Comparison of ENCODE assay signal across 8 mouse cellular contexts in genomic region chr7:44814952-44815553, GRCm38 (mm10). TPM values are rescaled to one million over a fixed set of nuclear protein-coding genes. Genes with fewer than 3 reads are reported as not detected.
DNase-seq lines count a peak whose midpoint lies in the region; ATAC-seq and TF ChIP-seq lines count a peak whose summit lies in the region.

No protein-coding gene starts in this region.

- H3K27me3 ChIP-seq in heart, embryonic 16.5 days (ENCODE audit: control insufficient read depth, insufficient read depth, low read length): no peaks in the 10 kb centered on the region
- no peaks in the 10 kb centered on the region for H3K27me3 ChIP-seq in liver, adult 2 months (ENCODE audit: control insufficient read depth, insufficient read depth, low read length)
- no peaks in the 10 kb centered on the region for H3K27me3 ChIP-seq in stomach, embryonic 16.5 days (ENCODE audit: control insufficient read depth, insufficient read depth, low read length)

- peak overlapping the region; percentile 77 for H3K4me2 ChIP-seq in heart, embryonic 16.5 days (ENCODE audit: low read depth, low read length)
- peak overlapping the region; percentile 89 for H3K4me2 ChIP-seq in stomach, embryonic 16.5 days (ENCODE audit: low read depth, low read length)

- H3K79me2 ChIP-seq in liver, adult 2 months (ENCODE audit: control insufficient read depth, insufficient read depth, low read length): peaks cover 3% of the 10 kb centered on the region; the same call in 1 of the 2 replicates

- H3K9me3 ChIP-seq in heart, embryonic 16.5 days (replicated peaks; ENCODE audit: control insufficient read depth, low read length): no peaks in the 10 kb centered on the region
- H3K9me3 ChIP-seq in stomach, embryonic 16.5 days (replicated peaks; ENCODE audit: control insufficient read depth, low read length): no peaks in the 10 kb centered on the region

- H3K4me1 ChIP-seq in heart, embryonic 16.5 days (ENCODE audit: control insufficient read depth, insufficient read depth, low read length): peaks cover 34% of the 10 kb centered on the region
- H3K4me1 ChIP-seq in liver, adult 2 months (ENCODE audit: control insufficient read depth, insufficient read depth, low read length): peaks cover 31% of the 10 kb centered on the region
- peaks cover 32% of the 10 kb centered on the region for H3K4me1 ChIP-seq in stomach, embryonic 16.5 days (ENCODE audit: control insufficient read depth, insufficient read depth, low read length)

- peak overlapping the region; percentile 96 for H3K27ac ChIP-seq in heart, embryonic 16.5 days (ENCODE audit: low read length)
- H3K27ac ChIP-seq in liver, adult 2 months (replicated peaks; ENCODE audit: insufficient read depth, low read depth, low read length): peak overlapping the region; percentile 93
- H3K27ac ChIP-seq in stomach, embryonic 16.5 days (ENCODE audit: low read length): peak overlapping the region; percentile 98

- 30% methylated on average over 14 of the region's 14 CpGs for WGBS in heart, embryonic 16.5 days
- 21% methylated on average over 14 of the region's 14 CpGs for WGBS in liver, adult 2 months
- WGBS in stomach, embryonic 16.5 days: 32% methylated on average over 14 of the region's 14 CpGs

- TF ChIP-seq CTCF in liver, adult 2 months (IDR thresholded peaks at IDR 0.05; ENCODE audit: low read depth, low read length): no peak

- intact Hi-C loops in gastrocnemius, postnatal 14 days (cut with DNase I; ENCODE audit: low total_unique reads): loop anchor here (10.0 kb wide), 1 partner anchor 50 kb away; no protein-coding TSS in a partner anchor

- no peak for ATAC-seq in heart, embryonic 16.5 days (replicated peaks; ENCODE audit: extremely low read depth, insufficient read depth, low FRiP score)
- ATAC-seq in stomach, embryonic 16.5 days (ENCODE audit: insufficient read depth, low FRiP score): no peak

- peak; percentile 7 to 34 for DNase-seq in adrenal gland, adult 18-20 months (ENCODE audit: low spot score in 2 of 2)
- DNase-seq in adrenal gland, postnatal 10 days: no peak
- DNase-seq in right cerebral cortex, postnatal 10 days (ENCODE audit: low spot score in 2 of 2): peak; percentile 44 to 51
- no peak for DNase-seq in right cerebral cortex, postnatal 14 days
- no peak for DNase-seq in liver, adult 2 months (ENCODE audit: extremely low read depth, low read depth, low spot score)
- no peak for DNase-seq in gastrocnemius, postnatal 14 days

- H3K4me3 ChIP-seq in heart, embryonic 16.5 days (ENCODE audit: low read length): peak overlapping the region; percentile 80
- H3K4me3 ChIP-seq in liver, adult 2 months (ENCODE audit: insufficient read depth, low read depth, low read length): peak overlapping the region; percentile 87
- peak overlapping the region; percentile 85 for H3K4me3 ChIP-seq in stomach, embryonic 16.5 days (replicated peaks; ENCODE audit: low read length)

- TF ChIP-seq POLR2A in liver, adult 2 months (IDR thresholded peaks at IDR 0.05; ENCODE audit: extremely low read depth, insufficient read depth, low read length): no peak

- peaks cover 9% of the 10 kb centered on the region for H3K36me3 ChIP-seq in heart, embryonic 16.5 days (ENCODE audit: control insufficient read depth, insufficient read depth)
- peaks cover 22% of the 10 kb centered on the region for H3K36me3 ChIP-seq in liver, adult 2 months (ENCODE audit: control insufficient read depth, insufficient read depth, low read length)
- H3K36me3 ChIP-seq in stomach, embryonic 16.5 days (ENCODE audit: control insufficient read depth, insufficient read depth, low read length): 0 out of 2 replicates have a peak, but pooled peaks cover 3% of the 10 kb centered on the region

- H3K9ac ChIP-seq in heart, embryonic 16.5 days (ENCODE audit: low read length): peak overlapping the region; percentile 60
- peak overlapping the region; percentile 69 for H3K9ac ChIP-seq in liver, adult 2 months (ENCODE audit: low read depth, low read length)
- H3K9ac ChIP-seq in stomach, embryonic 16.5 days (ENCODE audit: low read length): peak overlapping the region; percentile 95

RNA-seq across cellular contexts. Expression of gene Nup62, which starts 0.8 kb away (rescaled TPM):
- 10 to 100 TPM; 48.5 to 52.7 TPM for total RNA-seq in adrenal gland, adult 18-20 months (2021)
- total RNA-seq in adrenal gland, postnatal 10 days (2021): 10 to 100 TPM; 44.3 to 47.1 TPM
- 79.2 and 81.5 TPM in 2 replicates for polyA plus RNA-seq in heart, embryonic 16.5 days (2015; fragmentation: Nextera tagmentation; extraction: Ambion mirVana)
- total RNA-seq in liver, adult 2 months (2014; rRNA removed): 4.0 and 5.4 TPM in 2 replicates
- 20.4 and 20.6 TPM in 2 replicates for polyA plus RNA-seq in liver, adult 2 months (2012; rRNA removed)
- polyA plus RNA-seq in stomach, embryonic 16.5 days (2015; fragmentation: Nextera tagmentation; extraction: Ambion mirVana): 73.8 and 83.1 TPM in 2 replicates
- total RNA-seq in gastrocnemius, postnatal 14 days (2021): 10 to 100 TPM; 21.2 to 28.1 TPM

RNA-seq across cellular contexts. Expression of gene Il4i1, which starts 1.1 kb away (rescaled TPM):
- total RNA-seq in adrenal gland, adult 18-20 months (2021): 1 to 10 TPM; 1.6 to 2.6 TPM
- total RNA-seq in adrenal gland, postnatal 10 days (2021): 1 to 10 TPM; 5.2 TPM
- 2.4 and 4.6 TPM in 2 replicates for polyA plus RNA-seq in heart, embryonic 16.5 days (2015; fragmentation: Nextera tagmentation; extraction: Ambion mirVana)
- 0.60 and 0.65 TPM in 2 replicates for total RNA-seq in liver, adult 2 months (2014; rRNA removed)
- polyA plus RNA-seq in liver, adult 2 months (2012; rRNA removed): 0.85 and 1.7 TPM in 2 replicates
- 0.88 and 1.3 TPM in 2 replicates for polyA plus RNA-seq in stomach, embryonic 16.5 days (2015; fragmentation: Nextera tagmentation; extraction: Ambion mirVana)
- 1 to 10 TPM; 2.3 to 2.6 TPM for total RNA-seq in gastrocnemius, postnatal 14 days (2021)

RNA-seq across cellular contexts. Expression of gene Atf5, which starts 1.4 kb away (rescaled TPM):
- total RNA-seq in adrenal gland, adult 18-20 months (2021): 100 to 1,000 TPM; 136 to 217 TPM
- total RNA-seq in adrenal gland, postnatal 10 days (2021): 100 to 1,000 TPM; 144 to 202 TPM
- polyA plus RNA-seq in heart, embryonic 16.5 days (2015; fragmentation: Nextera tagmentation; extraction: Ambion mirVana): 2.3 and 2.4 TPM in 2 replicates
- total RNA-seq in liver, adult 2 months (2014; rRNA removed): 22.9 and 43.9 TPM in 2 replicates
- 727 and 964 TPM in 2 replicates for polyA plus RNA-seq in liver, adult 2 months (2012; rRNA removed)
- polyA plus RNA-seq in stomach, embryonic 16.5 days (2015; fragmentation: Nextera tagmentation; extraction: Ambion mirVana): 3.8 and 4.6 TPM in 2 replicates
- total RNA-seq in gastrocnemius, postnatal 14 days (2021): 10 to 100 TPM; 54.5 to 62.2 TPM

RNA-seq across cellular contexts. Expression of gene Akt1s1, which starts 33.7 kb away (rescaled TPM):
- total RNA-seq in adrenal gland, adult 18-20 months (2021): 100 to 1,000 TPM in 1 of 2 experiments, 10 to 100 TPM in 1; 86.3 to 128 TPM
- total RNA-seq in adrenal gland, postnatal 10 days (2021): 100 to 1,000 TPM in 1 of 2 experiments, 10 to 100 TPM in 1; 92.4 to 109 TPM
- 103 and 104 TPM in 2 replicates for polyA plus RNA-seq in heart, embryonic 16.5 days (2015; fragmentation: Nextera tagmentation; extraction: Ambion mirVana)
- 23.9 and 35.4 TPM in 2 replicates for total RNA-seq in liver, adult 2 months (2014; rRNA removed)
- 93.9 and 106 TPM in 2 replicates for polyA plus RNA-seq in liver, adult 2 months (2012; rRNA removed)
- polyA plus RNA-seq in stomach, embryonic 16.5 days (2015; fragmentation: Nextera tagmentation; extraction: Ambion mirVana): 73.5 and 83.1 TPM in 2 replicates
- 10 to 100 TPM; 85.9 to 86.7 TPM for total RNA-seq in gastrocnemius, postnatal 14 days (2021)

RNA-seq across cellular contexts. Expression of gene Tbc1d17, which starts 33.8 kb away (rescaled TPM):
- total RNA-seq in adrenal gland, adult 18-20 months (2021): 10 to 100 TPM; 48.1 to 60.2 TPM
- total RNA-seq in adrenal gland, postnatal 10 days (2021): 10 to 100 TPM; 61.9 to 73.1 TPM
- polyA plus RNA-seq in heart, embryonic 16.5 days (2015; fragmentation: Nextera tagmentation; extraction: Ambion mirVana): 60.5 and 62.3 TPM in 2 replicates
- 20.2 and 31.5 TPM in 2 replicates for total RNA-seq in liver, adult 2 months (2014; rRNA removed)
- 81.1 and 91.6 TPM in 2 replicates for polyA plus RNA-seq in liver, adult 2 months (2012; rRNA removed)
- polyA plus RNA-seq in stomach, embryonic 16.5 days (2015; fragmentation: Nextera tagmentation; extraction: Ambion mirVana): 71.7 and 74.1 TPM in 2 replicates
- 10 to 100 TPM; 28.2 to 38.9 TPM for total RNA-seq in gastrocnemius, postnatal 14 days (2021)

Comparison
In these comparisons a context has a peak if more than half of its experiments do, and no peak if none do; other contexts are left out.
1. DNase-seq: peak in adrenal gland, adult 18-20 months (2 of 2) and right cerebral cortex, postnatal 10 days (2 of 2); none in adrenal gland, postnatal 10 days (single experiment), right cerebral cortex, postnatal 14 days (single experiment), liver, adult 2 months (single experiment) and gastrocnemius, postnatal 14 days (single experiment).
2. Peak in every context shown above with its lines, with median percentiles within 50 percentile points of each other: H3K27ac ChIP-seq, H3K4me3 ChIP-seq and H3K9ac ChIP-seq.